Mouse (Mus musculus): ENCODE measurements around the gene Ptp4a2. TPM values are rescaled to one million over a fixed set of nuclear protein-coding genes. Genes with fewer than 3 reads are reported as not detected.
A peak's percentile ranks its signal among the peaks of the same experiment; 100 is the strongest.
"Not testable (repeated sequence)": the region's sequence is repeated elsewhere in the genome, so short reads cannot be mapped to it uniquely, and the experiment has no call there.

The Ptp4a2 gene
- total RNA-seq (2021) = 100 to 1,000 TPM; 115 to 138 TPM

GRCm38 (mm10) chr4:129810798-129811604 is at the start of gene Ptp4a2:
Ptp4a2 (plus strand) TSS chr4:129811219.
- DNase-seq (ENCODE audit: low spot score in 2 of 2) = no peak

GRCm38 (mm10) chr4:129761606-129762005 is 49.4 kb upstream of the Ptp4a2 start:
- no peak for DNase-seq (ENCODE audit: low spot score in 2 of 2)
- intact Hi-C loops (cut with DNase I) = no loop called here

More at GRCm38 (mm10) chr4:129810798-129811604, at the start of gene Ptp4a2:
- intact Hi-C loops (cut with DNase I) = no loop called here

GRCm38 (mm10) chr4:129762496-129762895 is 48.5 kb upstream of the Ptp4a2 start:
- DNase-seq (ENCODE audit: low spot score in 2 of 2); intact Hi-C loops (cut with DNase I): not testable (repeated sequence)

- DNase-seq (ENCODE audit: low spot score in 2 of 2) = no peak
- intact Hi-C loops (cut with DNase I) = no loop called here
These were observed 45.7 kb upstream of the Ptp4a2 start for GRCm38 (mm10) chr4:129765351-129765750.

- intact Hi-C loops (cut with DNase I) = no loop called here
- DNase-seq (ENCODE audit: low spot score in 2 of 2) = no peak
These were observed 43.2 kb upstream of the Ptp4a2 start for GRCm38 (mm10) chr4:129767782-129768181.

GRCm38 (mm10) chr4:129768742-129769141 is 42.3 kb upstream of the Ptp4a2 start:
- intact Hi-C loops (cut with DNase I); DNase-seq (ENCODE audit: low spot score in 2 of 2): not testable (repeated sequence)

GRCm38 (mm10) chr4:129770600-129770999 is 40.4 kb upstream of the Ptp4a2 start:
- no peak for DNase-seq (ENCODE audit: low spot score in 2 of 2)

GRCm38 (mm10) chr4:129771314-129771671 is 39.7 kb upstream of the Ptp4a2 start:
- intact Hi-C loops (cut with DNase I) = no loop called here
- DNase-seq (ENCODE audit: low spot score in 2 of 2) = peak in 1 of 2 experiments; percentile 41

More at GRCm38 (mm10) chr4:129770600-129770999, 40.4 kb upstream of the Ptp4a2 start:
- intact Hi-C loops (cut with DNase I) = no loop called here

- peak in 1 of 2 experiments; percentile 69 for DNase-seq (ENCODE audit: low spot score in 2 of 2)
- intact Hi-C loops (cut with DNase I) = no loop called here
These were observed 39.1 kb upstream of the Ptp4a2 start for GRCm38 (mm10) chr4:129771672-129772521.

GRCm38 (mm10) chr4:129781881-129782675 is 28.9 kb upstream of the Ptp4a2 start:
- intact Hi-C loops (cut with DNase I) = loop anchor here (5.0 kb wide), 1 partner anchor 80 kb away; no protein-coding TSS in a partner anchor
- DNase-seq (ENCODE audit: low spot score in 2 of 2) = peak; percentile 37 to 38

GRCm38 (mm10) chr4:129782857-129783331 is 28.1 kb upstream of the Ptp4a2 start:
- DNase-seq (ENCODE audit: low spot score in 2 of 2) = no peak
- intact Hi-C loops (cut with DNase I) = loop anchor here (5.0 kb wide), 1 partner anchor 81 kb away; no protein-coding TSS in a partner anchor

- intact Hi-C loops (cut with DNase I) = loop anchor here (5.0 kb wide), 1 partner anchor 81 kb away; no protein-coding TSS in a partner anchor
- DNase-seq (ENCODE audit: low spot score in 2 of 2) = no peak
These were observed 27.5 kb upstream of the Ptp4a2 start for GRCm38 (mm10) chr4:129783506-129783905.

GRCm38 (mm10) chr4:129785178-129785577 is 25.8 kb upstream of the Ptp4a2 start:
- intact Hi-C loops (cut with DNase I) = loop anchor here (1.0 to 5.0 kb wide), 3 partner anchors 92 to 302 kb away; no protein-coding TSS in a partner anchor
- DNase-seq (ENCODE audit: low spot score in 2 of 2) = peak; percentile 77 to 89

GRCm38 (mm10) chr4:129788693-129789092 is 22.3 kb upstream of the Ptp4a2 start:
- no peak for DNase-seq (ENCODE audit: low spot score in 2 of 2)
- intact Hi-C loops (cut with DNase I) = loop anchor here (5.0 kb wide), 2 partner anchors 89 to 299 kb away; no protein-coding TSS in a partner anchor

- intact Hi-C loops (cut with DNase I) = loop anchor here (5.0 kb wide), 2 partner anchors 88 to 298 kb away; no protein-coding TSS in a partner anchor
- DNase-seq (ENCODE audit: low spot score in 2 of 2) = no peak
These were observed 21.4 kb upstream of the Ptp4a2 start for GRCm38 (mm10) chr4:129789635-129790034.

- intact Hi-C loops (cut with DNase I) = no loop called here
- no peak for DNase-seq (ENCODE audit: low spot score in 2 of 2)
These were observed 20.5 kb upstream of the Ptp4a2 start for GRCm38 (mm10) chr4:129790475-129790874.

GRCm38 (mm10) chr4:129791399-129791798 is 19.6 kb upstream of the Ptp4a2 start:
- DNase-seq (ENCODE audit: low spot score in 2 of 2) = no peak
- intact Hi-C loops (cut with DNase I) = no loop called here

GRCm38 (mm10) chr4:129792666-129793202 is 18.3 kb upstream of the Ptp4a2 start:
- no peak for DNase-seq (ENCODE audit: low spot score in 2 of 2)
- intact Hi-C loops (cut with DNase I) = no loop called here
